Mouse (Mus musculus) heart, embryonic 16.5 days (tissue): ENCODE data around the gene Snrk. TPM values are rescaled to one million over a fixed set of nuclear protein-coding genes. Genes with fewer than 3 reads are reported as not detected.

Experiments
- ATAC-seq: fragments of 200-750 bp; cut with Nextera tagmentation; replicated peaks from 2 replicates; pipeline ENCODE4 v1.8.0; 2017; ENCODE audit warnings: moderate number of reproducible peaks; ENCODE audit not compliant: insufficient read depth, low FRiP score; ENCODE audit errors: extremely low read depth
- H3K27ac ChIP-seq: fragments of 300-500 bp; sonication (generic); 2 replicates; pipeline ENCODE4 v1.5.1; 2014; ENCODE audit warnings: mild to moderate bottlenecking, low read length, control low read depth, moderate library complexity
- H3K27me3 ChIP-seq: fragments of 300-500 bp; sonication (generic); 2 replicates; pipeline ENCODE4 v1.6.1; 2014; ENCODE audit warnings: low read length, mixed read lengths; ENCODE audit not compliant: control insufficient read depth, insufficient read depth
- H3K36me3 ChIP-seq: fragments of 300-500 bp; sonication (generic); 2 replicates; pipeline ENCODE4 v1.6.1; 2014; ENCODE audit not compliant: control insufficient read depth, insufficient read depth
- H3K4me1 ChIP-seq: fragments of 300-500 bp; sonication (generic); 2 replicates; pipeline ENCODE4 v1.6.1; 2014; ENCODE audit warnings: low read length, mixed read lengths; ENCODE audit not compliant: control insufficient read depth, insufficient read depth
- H3K4me2 ChIP-seq: fragments of 300-500 bp; sonication (generic); 2 replicates; pipeline ENCODE4 v1.6.1; 2014; ENCODE audit warnings: low read depth, mild to moderate bottlenecking, control low read depth, low read length
- H3K4me3 ChIP-seq: fragments of 300-500 bp; sonication (generic); 2 replicates; pipeline ENCODE4 v1.5.1; 2014; ENCODE audit warnings: mild to moderate bottlenecking, control low read depth, low read length
- H3K9ac ChIP-seq: fragments of 300-500 bp; sonication (generic); 2 replicates; pipeline ENCODE4 v1.6.1; 2014; ENCODE audit warnings: low read length, control low read depth
- H3K9me3 ChIP-seq: fragments of 300-500 bp; sonication (generic); replicated peaks from 2 replicates; pipeline ENCODE4 v1.6.1; 2016; ENCODE audit warnings: low read length; ENCODE audit not compliant: control insufficient read depth
- WGBS: fragments of 180-500 bp; shearing (Covaris S2); extraction: QIAGEN DNeasy Blood & Tissue Kit; methylation state at CpG from one replicate; pipeline ENCODE4 v1.1.7; 2014; 5-methylcytosine and 5-hydroxymethylcytosine counted together
- polyA plus RNA-seq: library from polyadenylated mRNA; unstranded; fragments of >200 nt; fragmentation: Nextera tagmentation; extraction: Ambion mirVana; gene quantifications from 2 replicates; pipeline ENCODE4 v1.2.1, GENCODE M21; 2015

Gene Snrk
- 59.1 and 61.7 TPM in 2 replicates for polyA plus RNA-seq

- H3K27me3 ChIP-seq: no peaks in the 10 kb centered on the region
- no peaks in the 10 kb centered on the region for H3K9me3 ChIP-seq
- peaks cover 11% of the 10 kb centered on the region for H3K4me1 ChIP-seq
- under 1% methylated on average over 67 of the region's 67 CpGs for WGBS
- H3K4me3 ChIP-seq: peak within 1 kb of the TSS; percentile 89
- no peaks in the 10 kb centered on the region for H3K36me3 ChIP-seq
- H3K4me2 ChIP-seq: peak within 1 kb of the TSS; percentile 84
- peak within 1 kb of the TSS; percentile 99 for H3K9ac ChIP-seq
- H3K27ac ChIP-seq: peak within 1 kb of the TSS; percentile 88
- peak; percentile 95 for ATAC-seq
Measured at GRCm38 (mm10) chr9:122117112-122117616, at the start of gene Snrk. Gene Snrk (plus strand): TSS chr9:122117266.

- H3K9me3 ChIP-seq: no peaks in the 10 kb centered on the region
- H3K4me2 ChIP-seq: no peak overlapping the region
- no peaks in the 10 kb centered on the region for H3K36me3 ChIP-seq
- WGBS: 75% methylated on average over 2 of the region's 2 CpGs
- H3K4me1 ChIP-seq: no peaks in the 10 kb centered on the region
- no peak overlapping the region for H3K9ac ChIP-seq
- no peak for ATAC-seq
- H3K4me3 ChIP-seq: no peak overlapping the region
- no peak overlapping the region for H3K27ac ChIP-seq
- no peaks in the 10 kb centered on the region for H3K27me3 ChIP-seq
Measured at GRCm38 (mm10) chr9:122067654-122068053, 49.4 kb upstream of the Snrk start.

- no peak overlapping the region for H3K4me2 ChIP-seq
- no peaks in the 10 kb centered on the region for H3K36me3 ChIP-seq
- no peak overlapping the region for H3K27ac ChIP-seq
- H3K4me1 ChIP-seq: peaks cover 5% of the 10 kb centered on the region
- 64% methylated on average over 11 of the region's 11 CpGs for WGBS
- no peak overlapping the region for H3K9ac ChIP-seq
- H3K9me3 ChIP-seq: no peaks in the 10 kb centered on the region
- no peaks in the 10 kb centered on the region for H3K27me3 ChIP-seq
- no peak for ATAC-seq
- no peak overlapping the region for H3K4me3 ChIP-seq
Measured at GRCm38 (mm10) chr9:122069560-122070174, 47.4 kb upstream of the Snrk start.

GRCm38 (mm10) chr9:122073980-122074379 is 43.1 kb upstream of the Snrk start:
- 28% methylated on average over 2 of the region's 2 CpGs for WGBS
- H3K9ac ChIP-seq: no peak overlapping the region

GRCm38 (mm10) chr9:122074575-122074974 is 42.5 kb upstream of the Snrk start:
- H3K27me3 ChIP-seq: no peaks in the 10 kb centered on the region
- ATAC-seq: no peak
- WGBS: 86% methylated on average over 13 of the region's 13 CpGs
- peaks cover 14% of the 10 kb centered on the region for H3K4me1 ChIP-seq
- H3K27ac ChIP-seq: no peak overlapping the region
- H3K4me2 ChIP-seq: no peak overlapping the region
- no peaks in the 10 kb centered on the region for H3K36me3 ChIP-seq
- H3K9ac ChIP-seq: no peak overlapping the region
- H3K9me3 ChIP-seq: no peaks in the 10 kb centered on the region
- no peak overlapping the region for H3K4me3 ChIP-seq

More at GRCm38 (mm10) chr9:122073980-122074379, 43.1 kb upstream of the Snrk start:
- Histone ChIP-seq H3K36me3 (no peaks in the 10 kb centered on the region), H3K4me1 (peaks cover 14% of the 10 kb centered on the region), H3K4me3 (no peak overlapping the region), H3K9me3 (no peaks in the 10 kb centered on the region), H3K27ac (no peak overlapping the region), H3K4me2 (no peak overlapping the region), H3K27me3 (no peaks in the 10 kb centered on the region)
- no peak for ATAC-seq

GRCm38 (mm10) chr9:122078456-122078855 is 38.6 kb upstream of the Snrk start:
- Histone ChIP-seq H3K4me1 (peaks cover 14% of the 10 kb centered on the region), H3K9me3 (no peaks in the 10 kb centered on the region), H3K4me2 (peak overlapping the region; percentile 16; the same call in 1 of the 2 replicates), H3K27ac (no peak overlapping the region), H3K36me3 (no peaks in the 10 kb centered on the region), H3K4me3 (no peak overlapping the region), H3K9ac (no peak overlapping the region), H3K27me3 (no peaks in the 10 kb centered on the region)
- ATAC-seq: no peak
- 27% methylated on average over 5 of the region's 5 CpGs for whole genome bisulfite sequencing

GRCm38 (mm10) chr9:122083698-122084097 is 33.4 kb upstream of the Snrk start:
- no peaks in the 10 kb centered on the region for H3K27me3 ChIP-seq
- H3K4me2 ChIP-seq: no peak overlapping the region
- H3K27ac ChIP-seq: peak overlapping the region; percentile 86
- H3K36me3 ChIP-seq: no peaks in the 10 kb centered on the region
- no peak overlapping the region for H3K9ac ChIP-seq
- peaks cover 20% of the 10 kb centered on the region for H3K4me1 ChIP-seq
- no peak overlapping the region for H3K4me3 ChIP-seq
- 79% methylated on average over 4 of the region's 4 CpGs for WGBS
- no peak for ATAC-seq
- no peaks in the 10 kb centered on the region for H3K9me3 ChIP-seq

GRCm38 (mm10) chr9:122084175-122084574 is 32.9 kb upstream of the Snrk start:
- Histone ChIP-seq H3K4me1 (peaks cover 16% of the 10 kb centered on the region), H3K9ac (no peak overlapping the region), H3K4me3 (no peak overlapping the region), H3K9me3 (no peaks in the 10 kb centered on the region), H3K36me3 (no peaks in the 10 kb centered on the region), H3K4me2 (no peak overlapping the region; the same call in 1 of the 2 replicates), H3K27ac (peak overlapping the region; percentile 86), H3K27me3 (no peaks in the 10 kb centered on the region)
- 8% methylated on average over 4 of the region's 4 CpGs for WGBS
- 0 out of 2 replicates have a peak, but pooled peaks have one; percentile 39 for ATAC-seq

GRCm38 (mm10) chr9:122084636-122085035 is 32.4 kb upstream of the Snrk start:
- no peaks in the 10 kb centered on the region for H3K27me3 ChIP-seq
- peak overlapping the region; percentile 86 for H3K27ac ChIP-seq
- no peak overlapping the region for H3K9ac ChIP-seq
- no peaks in the 10 kb centered on the region for H3K36me3 ChIP-seq
- no peak overlapping the region for H3K4me3 ChIP-seq
- H3K9me3 ChIP-seq: no peaks in the 10 kb centered on the region
- ATAC-seq: no peak
- 62% methylated on average over 4 of the region's 4 CpGs for WGBS
- H3K4me1 ChIP-seq: peaks cover 16% of the 10 kb centered on the region
- no peak overlapping the region for H3K4me2 ChIP-seq
